Mouse (Mus musculus) thymus, adult 2 months (tissue): ENCODE data around the gene Pde10a.

ENCODE experiments used
- CTCF ChIP-seq: fragments of 200-500 bp; IDR thresholded peaks from 2 replicates; pipeline ENCODE4 v1.5.1; 2012; ENCODE audit warnings: mild to moderate bottlenecking, control low read depth, low read length, moderate library complexity, borderline replicate concordance; ENCODE audit not compliant: control insufficient read depth, poor library complexity, insufficient read depth; ENCODE audit errors: extremely low read depth
- POLR2A ChIP-seq: fragments of 200-500 bp; IDR thresholded peaks from 2 replicates; pipeline ENCODE4 v1.6.1; 2012; ENCODE audit warnings: mild to moderate bottlenecking, low read length, control low read depth, moderate library complexity; ENCODE audit not compliant: control insufficient read depth, poor library complexity, insufficient read depth; ENCODE audit errors: extremely low read depth

DNA sequence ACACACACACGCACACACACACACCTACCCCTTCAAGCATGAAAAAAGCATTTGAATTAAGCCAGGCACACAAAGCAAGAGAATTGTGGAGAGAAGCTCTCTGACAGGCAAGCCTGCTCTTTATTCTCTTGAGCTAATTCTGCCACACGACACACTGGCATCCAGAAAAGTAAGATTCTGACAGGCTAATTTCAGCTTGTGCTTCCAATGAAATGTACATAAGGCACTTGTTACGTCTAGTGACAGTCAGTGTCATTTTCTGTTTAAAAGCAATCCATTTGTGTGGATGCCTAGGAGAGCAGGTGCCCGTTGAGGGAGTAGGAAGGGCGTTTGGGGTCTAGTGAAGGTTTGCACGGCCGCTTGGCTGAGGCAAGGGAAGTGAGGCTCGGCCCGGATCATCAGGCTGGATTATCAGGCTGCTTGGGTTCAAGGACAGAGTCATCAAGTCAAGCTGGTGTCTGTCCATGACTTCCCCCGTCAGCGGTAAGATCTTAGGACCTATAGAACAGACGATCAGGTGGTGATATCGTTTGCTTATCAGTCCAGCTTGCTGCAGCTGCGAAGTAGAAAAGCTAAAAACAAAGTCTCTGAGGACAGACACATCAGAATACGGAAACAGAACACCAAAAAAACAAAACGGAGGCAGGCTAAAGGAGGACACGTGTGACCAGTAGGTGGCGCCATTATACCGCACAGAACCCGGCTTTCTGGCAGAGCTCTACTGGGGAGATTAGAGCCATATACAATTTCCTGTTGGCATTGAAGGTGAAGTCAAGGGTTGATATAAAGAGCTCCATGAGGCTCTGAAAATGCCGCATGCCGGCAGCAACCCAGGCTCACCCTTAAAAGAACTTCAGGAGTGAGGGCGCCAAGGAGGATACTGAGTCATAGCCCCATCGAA is 506.3 kb downstream of the Pde10a start:
- TF ChIP-seq POLR2A: no peak
- TF ChIP-seq CTCF: peak; percentile 52; the same call in 1 of the 2 replicates
